Mouse (Mus musculus) lung, adult 2 months (tissue): ENCODE data around the gene Psmd11.

Source experiments
- CTCF ChIP-seq: fragments of 200-500 bp; IDR thresholded peaks from 2 replicates; pipeline ENCODE4 v1.5.1; 2011; ENCODE audit warnings: mild to moderate bottlenecking, low read length, control low read depth; ENCODE audit not compliant: insufficient read depth
- POLR2A ChIP-seq: fragments of 200-500 bp; IDR thresholded peaks from 2 replicates; pipeline ENCODE4 v1.6.1; 2011; ENCODE audit warnings: low read depth, mild to moderate bottlenecking, control low read depth, low read length, borderline replicate concordance; ENCODE audit errors: extremely low read depth

DNA sequence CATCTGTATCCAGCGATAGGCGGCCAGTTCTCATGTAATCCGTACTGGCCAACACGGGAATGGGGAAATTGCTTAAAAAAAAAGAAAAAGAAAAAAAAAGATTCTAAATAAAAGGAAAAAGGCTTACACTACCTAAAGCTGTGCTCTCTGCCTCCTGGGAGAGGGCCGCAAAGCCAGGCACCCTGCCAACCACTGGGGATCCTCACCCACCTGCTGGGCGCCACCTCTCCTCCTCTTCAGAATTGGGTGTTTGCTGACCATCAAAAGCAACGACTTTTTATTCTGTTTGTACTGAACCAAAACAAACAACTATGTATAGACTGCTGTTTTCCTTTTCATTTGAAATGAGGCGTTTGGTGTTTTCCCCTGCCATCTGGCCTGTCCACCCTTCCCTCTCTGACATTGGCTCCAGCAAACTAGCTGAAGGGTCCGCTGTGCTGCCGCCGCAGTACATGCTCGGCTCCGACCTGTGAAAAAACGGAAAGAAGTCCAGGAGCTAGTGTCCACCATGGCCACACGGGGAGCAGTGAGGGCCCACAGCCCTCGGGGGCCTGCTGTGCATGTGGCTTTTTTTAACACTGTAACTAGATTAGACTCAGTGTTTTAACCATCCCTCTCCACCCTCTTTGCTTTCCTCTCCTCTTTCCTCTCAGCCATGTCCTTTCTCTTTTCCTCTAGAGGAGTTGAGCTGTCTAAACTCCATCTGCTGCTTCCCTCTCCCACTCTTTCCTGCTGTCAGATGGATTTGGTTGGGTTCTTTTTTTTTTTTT is 43.6 kb downstream of the Psmd11 start:
- TF ChIP-seq CTCF (no peak), POLR2A (no peak)
